Mouse (Mus musculus) liver, embryonic 13.5 days (tissue): Measurements from ENCODE around the gene Klrb1b. TPM values are rescaled to one million over a fixed set of nuclear protein-coding genes. Genes with fewer than 3 reads are reported as not detected.
"Not testable (repeated sequence)": the region's sequence is repeated elsewhere in the genome, so short reads cannot be mapped to it uniquely, and the experiment has no call there.

Experiments
- ATAC-seq: fragments of 200-750 bp; cut with Nextera tagmentation; 2 replicates; pipeline ENCODE4 v1.8.0; 2017; ENCODE audit warnings: low read depth, mild to moderate bottlenecking, moderate number of reproducible peaks, moderate library complexity
- DNase-seq: peaks from one replicate; pipeline ENCODE4 v3.0.0; 2022
- H3K27ac ChIP-seq: fragments of 300-500 bp; sonication (generic); 2 replicates; pipeline ENCODE4 v1.5.1; 2015; ENCODE audit warnings: moderate library complexity, mild to moderate bottlenecking, inconsistent platforms
- H3K27me3 ChIP-seq: fragments of 300-500 bp; sonication (generic); 2 replicates; pipeline ENCODE4 v1.6.1; 2015; ENCODE audit warnings: mild to moderate bottlenecking, inconsistent platforms
- H3K36me3 ChIP-seq: fragments of 300-500 bp; sonication (generic); 2 replicates; pipeline ENCODE4 v1.6.1; 2015; ENCODE audit warnings: mild to moderate bottlenecking, inconsistent platforms
- H3K4me1 ChIP-seq: fragments of 300-500 bp; sonication (generic); replicated peaks from 2 replicates; pipeline ENCODE4 v1.6.1; 2015; ENCODE audit warnings: inconsistent platforms
- H3K4me2 ChIP-seq: fragments of 300-500 bp; sonication (generic); 2 replicates; pipeline ENCODE4 v1.6.1; 2015; ENCODE audit warnings: inconsistent platforms, mild to moderate bottlenecking, moderate library complexity
- H3K4me3 ChIP-seq: fragments of 300-500 bp; sonication (generic); replicated peaks from 2 replicates; pipeline ENCODE4 v1.5.1; 2015; ENCODE audit warnings: mild to moderate bottlenecking, inconsistent platforms
- H3K9ac ChIP-seq: fragments of 300-500 bp; sonication (generic); 2 replicates; pipeline ENCODE4 v1.6.1; 2015; ENCODE audit warnings: mild to moderate bottlenecking, inconsistent platforms
- H3K9me3 ChIP-seq: fragments of 300-500 bp; sonication (generic); replicated peaks from 2 replicates; pipeline ENCODE4 v1.6.1; 2016; ENCODE audit warnings: inconsistent platforms
- WGBS: fragments of 180-500 bp; shearing (Covaris S2); methylation state at CpG from one replicate; pipeline ENCODE4 v1.1.7; 2015; ENCODE audit not compliant: insufficient replicate concordance; 5-methylcytosine and 5-hydroxymethylcytosine counted together
- polyA plus RNA-seq: library from polyadenylated mRNA; unstranded; fragments of >200 nt; fragmentation: Nextera tagmentation; extraction: Ambion mirVana; gene quantifications from 2 replicates; pipeline ENCODE4 v1.2.1, GENCODE M21; 2015

Klrb1b gene
- polyA plus RNA-seq, 1 experiment from 2014 or later, result not detected

DNA sequence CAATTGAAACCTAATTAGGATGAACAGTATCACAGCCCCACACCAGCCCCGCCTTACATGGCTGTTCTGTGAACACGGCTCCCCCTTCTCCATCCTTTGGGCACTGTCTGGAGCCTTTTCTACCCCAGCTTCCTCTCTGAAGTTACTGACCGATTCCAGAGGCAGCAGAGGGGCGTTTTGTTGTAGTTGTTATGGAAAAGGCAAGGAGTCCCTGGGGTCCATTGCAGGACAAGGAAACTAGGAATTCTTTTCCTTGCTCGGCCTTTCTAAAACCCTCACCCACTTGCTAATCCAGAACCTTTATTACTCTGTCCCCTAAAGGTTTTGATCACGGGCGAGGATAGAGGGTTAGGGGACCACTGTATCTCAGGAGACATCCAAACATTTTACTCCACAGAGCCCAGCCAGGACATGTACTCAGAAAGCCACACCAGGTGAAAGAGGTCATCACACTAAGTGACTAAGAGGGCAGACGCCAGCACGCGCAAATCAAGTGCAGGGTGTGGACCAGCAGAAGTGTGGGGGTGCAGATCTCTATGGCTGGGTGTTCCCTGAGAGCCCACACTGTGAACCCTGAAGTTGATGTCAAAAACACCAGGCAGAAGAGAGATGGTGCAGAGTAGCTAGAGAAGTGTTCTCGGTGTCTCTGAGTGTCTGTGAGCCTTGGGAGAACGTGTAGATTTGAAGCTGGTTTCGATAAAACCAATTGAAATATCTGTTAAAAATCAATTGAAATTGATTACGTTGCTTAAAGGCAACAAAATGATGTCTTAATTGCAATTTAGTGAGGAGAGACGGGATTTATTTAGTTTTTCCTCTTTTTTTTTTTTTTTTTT lies 28.0 kb downstream of the Klrb1b start:
- no peak for DNase-seq
- H3K27ac ChIP-seq, result no peak overlapping the region; the same call in 1 of the 2 replicates
- no peak for ATAC-seq
- H3K9ac ChIP-seq, result peak overlapping the region; percentile 39
- H3K4me2 ChIP-seq, result peak overlapping the region; percentile 80
- WGBS, result 22% methylated on average over 15 of the region's 15 CpGs
- no peaks in the 10 kb centered on the region for H3K36me3 ChIP-seq
- peaks cover 28% of the 10 kb centered on the region for H3K4me1 ChIP-seq
- no peaks in the 10 kb centered on the region for H3K9me3 ChIP-seq
- peak overlapping the region; percentile 72 for H3K4me3 ChIP-seq
- H3K27me3 ChIP-seq, result no peaks in the 10 kb centered on the region

DNA sequence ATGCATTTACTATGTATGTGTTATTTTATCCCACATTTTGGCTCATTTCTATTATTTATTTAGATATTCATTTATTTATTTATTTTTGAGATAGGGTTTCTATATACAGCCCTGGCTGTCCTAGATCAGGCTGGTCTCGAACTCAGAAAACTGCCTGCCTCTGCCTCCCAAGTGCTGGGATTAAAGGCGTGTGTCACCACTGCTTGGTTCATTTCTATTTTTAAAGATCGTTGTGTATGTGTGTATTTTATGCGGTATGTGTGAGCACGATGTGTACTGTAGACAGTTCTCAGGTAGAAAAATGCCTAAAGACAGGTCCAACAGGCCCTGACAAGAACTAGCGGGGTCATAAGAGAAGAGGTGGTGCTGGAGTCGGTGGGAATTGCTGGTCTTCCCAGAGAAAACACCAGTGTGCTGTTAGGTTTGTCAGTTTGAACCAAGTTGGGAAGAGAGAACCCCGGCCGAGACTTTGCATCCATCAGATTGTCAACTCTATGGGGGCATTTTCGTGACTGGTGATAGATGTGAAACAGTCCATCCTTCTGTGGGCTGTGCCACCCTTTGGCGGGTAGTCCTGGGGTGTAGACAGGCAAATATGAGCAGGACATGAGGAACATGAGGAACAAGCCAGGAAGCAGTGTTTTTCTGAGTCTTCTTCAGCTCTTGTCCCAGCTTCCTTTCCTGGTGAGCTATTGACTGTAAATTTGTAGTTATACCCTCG lies 28.8 kb downstream of the Klrb1b start:
- WGBS, result 60% methylated on average over 12 of the region's 12 CpGs

DNA sequence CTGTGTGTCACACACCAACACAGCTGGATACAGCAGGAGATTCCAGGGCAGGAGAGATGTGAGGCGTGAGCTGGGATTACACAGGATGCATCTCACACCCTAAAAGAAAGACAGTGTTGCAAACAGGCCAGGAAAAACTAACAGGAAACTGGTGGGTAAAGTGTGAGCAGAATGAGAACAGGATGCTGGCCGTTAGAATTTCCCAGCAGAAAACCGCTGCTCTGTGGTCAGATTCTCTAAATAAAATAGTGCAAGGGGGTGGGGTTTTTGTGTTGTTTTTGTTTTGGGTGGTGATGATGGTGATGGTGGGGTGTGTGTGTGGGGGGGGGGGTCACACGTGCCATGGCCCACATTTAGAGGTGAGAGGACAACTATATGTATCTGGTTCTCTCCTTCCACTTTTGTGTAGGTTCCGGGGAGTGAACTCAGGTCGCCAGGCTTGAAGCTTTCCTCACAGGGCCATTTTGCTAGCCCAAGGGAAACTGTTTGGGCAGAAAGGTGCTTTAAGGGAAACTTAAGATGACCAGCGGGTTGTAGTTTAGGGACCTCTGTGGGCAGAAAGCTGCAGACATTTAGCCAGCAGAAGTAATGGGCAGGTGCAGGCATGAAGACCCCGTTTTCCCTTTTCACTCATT lies 29.7 kb downstream of the Klrb1b start:
- H3K36me3 ChIP-seq, result no peaks in the 10 kb centered on the region
- no peak overlapping the region for H3K9ac ChIP-seq
- H3K27me3 ChIP-seq, result no peaks in the 10 kb centered on the region
- no peaks in the 10 kb centered on the region for H3K9me3 ChIP-seq
- no peak overlapping the region for H3K4me3 ChIP-seq
- no peak overlapping the region for H3K27ac ChIP-seq
- H3K4me2 ChIP-seq, result no peak overlapping the region
- DNase-seq (no peak), ATAC-seq (no peak)
- H3K4me1 ChIP-seq, result peaks cover 24% of the 10 kb centered on the region
- 23% methylated on average over 8 of the region's 8 CpGs for WGBS

More for the DNA sequence above, 28.8 kb downstream of the Klrb1b start:
- Histone ChIP-seq H3K9ac (no peak overlapping the region), H3K9me3 (no peaks in the 10 kb centered on the region), H3K4me2 (peak overlapping the region; percentile 80), H3K36me3 (no peaks in the 10 kb centered on the region), H3K27ac (no peak overlapping the region; the same call in 1 of the 2 replicates), H3K27me3 (no peaks in the 10 kb centered on the region), H3K4me3 (peak overlapping the region; percentile 72), H3K4me1 (peaks cover 24% of the 10 kb centered on the region)
- no peak for ATAC-seq
- no peak for DNase-seq

DNA sequence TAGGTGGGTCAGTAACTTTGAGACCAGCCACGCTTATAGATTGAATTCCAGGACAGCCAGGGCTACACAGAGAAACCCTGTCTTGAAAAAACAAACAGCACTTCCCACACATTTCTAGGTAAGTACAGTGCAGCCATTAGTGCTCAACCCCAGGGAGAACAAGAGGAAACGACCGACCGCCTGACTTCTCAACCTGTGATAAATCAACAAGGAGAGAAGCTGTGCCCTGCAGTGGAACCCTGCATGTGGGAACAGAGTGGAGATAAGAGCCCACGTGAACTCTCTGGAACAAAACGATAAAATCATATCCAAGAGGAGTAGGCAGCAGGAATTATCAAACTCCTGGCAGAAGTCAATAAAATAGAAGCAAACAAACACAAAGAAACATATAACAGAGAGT lies 32.4 kb downstream of the Klrb1b start:
- no peak overlapping the region for H3K4me2 ChIP-seq
- ATAC-seq, result no peak
- H3K36me3 ChIP-seq, result no peaks in the 10 kb centered on the region
- no peaks in the 10 kb centered on the region for H3K27me3 ChIP-seq
- no peak for DNase-seq
- H3K4me1 ChIP-seq, result peaks cover 20% of the 10 kb centered on the region
- H3K27ac ChIP-seq, result no peak overlapping the region
- 17% methylated on average over 6 of the region's 6 CpGs for WGBS
- no peaks in the 10 kb centered on the region for H3K9me3 ChIP-seq
- H3K4me3 ChIP-seq, result no peak overlapping the region
- no peak overlapping the region for H3K9ac ChIP-seq

DNA sequence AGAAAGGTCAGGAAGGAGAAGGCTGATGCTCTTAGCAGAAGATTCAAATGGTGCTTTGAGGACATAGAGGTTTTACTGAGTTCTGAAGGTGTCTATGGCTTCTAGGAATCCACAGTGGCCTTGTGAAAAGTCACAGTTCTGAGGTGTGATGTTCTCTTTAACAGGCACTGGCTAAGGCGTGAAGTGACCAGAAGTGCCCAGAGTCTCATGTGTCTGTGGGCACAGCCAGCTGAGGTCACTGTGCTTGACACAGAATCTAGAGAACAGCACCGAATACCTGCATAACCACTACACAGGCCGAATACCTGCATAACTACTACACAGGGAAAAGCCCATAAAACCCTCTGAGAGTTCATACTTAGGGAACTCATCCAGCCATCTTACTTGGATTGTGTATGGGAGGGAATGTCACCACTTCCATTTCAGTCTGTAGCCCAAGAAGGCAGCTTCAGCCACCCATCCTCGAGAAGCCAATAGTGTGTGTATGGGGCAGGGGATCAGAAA lies 35.6 kb downstream of the Klrb1b start:
- not testable (repeated sequence) for H3K9me3 ChIP-seq, H3K9ac ChIP-seq, H3K27me3 ChIP-seq, DNase-seq, H3K4me3 ChIP-seq, H3K36me3 ChIP-seq, H3K27ac ChIP-seq, ATAC-seq, H3K4me1 ChIP-seq, H3K4me2 ChIP-seq
- 63% methylated on average over 4 of the region's 4 CpGs for WGBS

- no peak within 1 kb of the TSS for H3K4me2 ChIP-seq
- no peak within 1 kb of the TSS for H3K27ac ChIP-seq
- ATAC-seq (no peak), DNase-seq (no peak)
- WGBS, result 57% methylated on average over 2 of the region's 2 CpGs
- no peak within 1 kb of the TSS for H3K9ac ChIP-seq
- H3K4me3 ChIP-seq, result no peak within 1 kb of the TSS
- no peaks in the 10 kb centered on the region for H3K9me3 ChIP-seq
- peaks cover 6% of the 10 kb centered on the region for H3K4me1 ChIP-seq
- H3K27me3 ChIP-seq, result no peaks in the 10 kb centered on the region
- H3K36me3 ChIP-seq, result no peaks in the 10 kb centered on the region
Measured at GRCm38 (mm10) chr6:128789115-128789514, 37.0 kb downstream of the Klrb1b start, which contains the start of gene Klrb1c. Klrb1c (minus strand) TSS chr6:128789215.

GRCm38 (mm10) chr6:128788517-128788916 lies 37.6 kb downstream of the Klrb1b start:
- H3K4me1 ChIP-seq, result peaks cover 2% of the 10 kb centered on the region
- H3K4me2 ChIP-seq, result no peak overlapping the region
- H3K4me3 ChIP-seq, result no peak overlapping the region
- no peak for DNase-seq
- no peak for ATAC-seq
- 81% methylated on average over 1 of the region's 1 CpGs for WGBS
- no peak overlapping the region for H3K27ac ChIP-seq
- H3K9ac ChIP-seq, result no peak overlapping the region
- H3K27me3 ChIP-seq, result no peaks in the 10 kb centered on the region
- H3K36me3 ChIP-seq, result no peaks in the 10 kb centered on the region
- H3K9me3 ChIP-seq, result no peaks in the 10 kb centered on the region

- not testable (repeated sequence) for H3K36me3 ChIP-seq, H3K27ac ChIP-seq, DNase-seq, H3K9ac ChIP-seq, H3K4me1 ChIP-seq, H3K9me3 ChIP-seq, H3K27me3 ChIP-seq, H3K4me2 ChIP-seq, H3K4me3 ChIP-seq, ATAC-seq
- 51% methylated on average over 1 of the region's 1 CpGs for WGBS
Measured at GRCm38 (mm10) chr6:128786396-128786795, 39.7 kb downstream of the Klrb1b start.

DNA sequence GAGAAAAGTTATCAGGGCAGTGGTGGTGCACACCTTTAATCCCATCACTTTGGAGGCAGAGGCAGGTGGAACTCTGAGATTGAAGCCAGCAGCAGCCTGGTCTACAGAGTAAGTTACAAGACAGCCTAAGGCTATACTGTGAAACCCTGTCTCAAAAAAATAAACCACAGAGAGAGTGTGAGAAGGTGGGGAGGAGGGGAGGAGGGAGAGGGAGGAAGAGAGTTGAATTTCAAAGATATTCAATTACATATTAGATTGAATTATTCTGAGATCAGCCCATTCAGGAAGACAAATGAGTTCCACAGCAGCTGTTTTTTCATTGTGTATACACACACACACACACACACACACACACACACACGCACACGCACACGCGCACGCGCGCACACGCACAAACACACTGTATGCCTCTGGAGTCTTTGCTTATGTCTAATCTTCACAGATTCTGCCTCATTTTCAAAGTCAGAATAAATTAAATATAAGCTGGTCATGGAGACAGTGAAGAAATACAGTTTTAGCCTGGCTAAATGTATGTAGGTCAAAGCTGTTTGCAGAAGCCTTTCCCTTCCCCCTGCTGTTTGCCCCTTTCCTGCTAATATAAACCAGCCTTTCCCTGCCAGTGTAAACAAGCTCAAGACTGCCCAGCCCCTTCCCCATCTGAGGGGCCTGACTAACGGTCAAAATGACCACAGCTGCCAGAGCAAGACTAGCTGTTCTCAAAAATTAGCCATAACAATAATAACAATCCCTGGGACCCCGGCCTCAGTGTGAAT lies 56.5 kb downstream of the Klrb1b start:
- H3K27me3 ChIP-seq, result no peaks in the 10 kb centered on the region
- 0 out of 2 replicates have a peak, but pooled peaks cover 13% of the 10 kb centered on the region for H3K9me3 ChIP-seq
- H3K27ac ChIP-seq, result no peak overlapping the region
- H3K4me2 ChIP-seq, result no peak overlapping the region
- H3K4me3 ChIP-seq, result no peak overlapping the region
- 64% methylated on average over 10 of the region's 10 CpGs for whole genome bisulfite sequencing
- ATAC-seq, result no peak
- H3K4me1 ChIP-seq, result 0 out of 2 replicates have a peak, but pooled peaks cover 4% of the 10 kb centered on the region
- no peak overlapping the region for H3K9ac ChIP-seq
- DNase-seq, result no peak
- H3K36me3 ChIP-seq, result no peaks in the 10 kb centered on the region

- 55% methylated on average over 4 of the region's 4 CpGs for WGBS
Measured at GRCm38 (mm10) chr6:128768047-128768446, 58.1 kb downstream of the Klrb1b start.

More at GRCm38 (mm10) chr6:128768047-128768446, 58.1 kb downstream of the Klrb1b start:
- Histone ChIP-seq H3K27ac (no peak overlapping the region), H3K36me3 (no peaks in the 10 kb centered on the region), H3K9me3 (0 out of 2 replicates have a peak, but pooled peaks cover under 1% of the 10 kb centered on the region), H3K4me2 (no peak overlapping the region), H3K4me1 (peaks cover 10% of the 10 kb centered on the region), H3K27me3 (no peaks in the 10 kb centered on the region), H3K4me3 (no peak overlapping the region), H3K9ac (no peak overlapping the region)
- DNase-seq (no peak), ATAC-seq (no peak)
